Mouse (Mus musculus) liver, postnatal 0 days (tissue): Measurements from ENCODE around the gene Dlgap3. TPM values are rescaled to one million over a fixed set of nuclear protein-coding genes. Genes with fewer than 3 reads are reported as not detected.
A peak's percentile ranks its signal among the peaks of the same experiment; 100 is the strongest.

Experiments
- ATAC-seq: fragments of 200-750 bp; cut with Nextera tagmentation; 2 replicates; pipeline ENCODE4 v1.8.0; 2017; ENCODE audit warnings: mild to moderate bottlenecking, moderate library complexity
- DNase-seq: peaks from one replicate; pipeline ENCODE4 v3.0.0-alpha.2; 2016
- H3K27ac ChIP-seq: fragments of 300-500 bp; sonication (generic); 2 replicates; pipeline ENCODE4 v1.5.1; 2014; ENCODE audit warnings: antibody characterized with exemption, moderate library complexity, mild to moderate bottlenecking, low read depth
- H3K27me3 ChIP-seq: fragments of 300-500 bp; sonication (generic); 2 replicates; pipeline ENCODE4 v1.6.1; 2014; ENCODE audit warnings: low read length, control low read depth, mixed read lengths; ENCODE audit not compliant: insufficient read depth
- H3K36me3 ChIP-seq: fragments of 300-500 bp; sonication (generic); replicated peaks from 2 replicates; pipeline ENCODE4 v1.6.1; 2014; ENCODE audit warnings: mild to moderate bottlenecking, control low read depth, low read length, moderate library complexity, mixed read lengths; ENCODE audit not compliant: insufficient read depth
- H3K4me1 ChIP-seq: fragments of 300-500 bp; sonication (generic); 2 replicates; pipeline ENCODE4 v1.6.1; 2014; ENCODE audit warnings: antibody characterized with exemption, mild to moderate bottlenecking, control low read depth; ENCODE audit not compliant: insufficient read depth
- H3K4me2 ChIP-seq: fragments of 300-500 bp; sonication (generic); 2 replicates; pipeline ENCODE4 v1.6.1; 2014; ENCODE audit warnings: low read depth, mild to moderate bottlenecking, low read length, moderate library complexity, mixed read lengths
- H3K4me3 ChIP-seq: fragments of 300-500 bp; sonication (generic); 2 replicates; pipeline ENCODE4 v1.5.1; 2014; ENCODE audit warnings: low read depth, low read length
- H3K9ac ChIP-seq: fragments of 300-500 bp; sonication (generic); replicated peaks from 2 replicates; pipeline ENCODE4 v1.6.1; 2014; ENCODE audit warnings: mild to moderate bottlenecking, moderate library complexity
- H3K9me3 ChIP-seq: fragments of 300-500 bp; sonication (generic); 2 replicates; pipeline ENCODE4 v1.6.1; 2016; ENCODE audit warnings: mild to moderate bottlenecking, control low read depth, low read length, mixed read lengths
- CTCF ChIP-seq: sonication (generic); IDR thresholded peaks from 2 replicates; pipeline ENCODE4 v1.5.1; 2016; ENCODE audit warnings: antibody characterized with exemption, low read depth
- EP300 ChIP-seq: IDR thresholded peaks from 2 replicates; pipeline ENCODE4 v1.6.1; 2016; ENCODE audit warnings: antibody characterized with exemption, low read depth, mild to moderate bottlenecking
- WGBS: fragments of 180-500 bp; shearing (Covaris S2); extraction: QIAGEN DNeasy Blood & Tissue Kit; methylation state at CpG from one replicate; pipeline ENCODE4 v1.1.7; 2014; ENCODE audit not compliant: insufficient replicate concordance; 5-methylcytosine and 5-hydroxymethylcytosine counted together
- polyA plus RNA-seq: library from polyadenylated mRNA; unstranded; fragments of >200 nt; fragmentation: Nextera tagmentation; extraction: Ambion mirVana; gene quantifications from 2 replicates; pipeline ENCODE4 v1.2.1, GENCODE M21; 2015

Gene Dlgap3
- polyA plus RNA-seq, 1 experiment from 2014 or later: 0.07 TPM

- Histone ChIP-seq H3K27ac (no peak overlapping the region), H3K27me3 (no peaks in the 10 kb centered on the region), H3K4me3 (no peak overlapping the region), H3K9me3 (no peaks in the 10 kb centered on the region), H3K36me3 (no peaks in the 10 kb centered on the region), H3K9ac (no peak overlapping the region), H3K4me1 (no peaks in the 10 kb centered on the region), H3K4me2 (no peak overlapping the region)
- 65% methylated on average over 13 of the region's 14 CpGs for WGBS
- ATAC-seq (no peak), DNase-seq (no peak)
- no peak for TF ChIP-seq EP300
- TF ChIP-seq CTCF: no peak
These were observed 24.6 kb downstream of the Dlgap3 start for GRCm38 (mm10) chr4:127193378-127194155.

- H3K36me3 ChIP-seq: no peaks in the 10 kb centered on the region
- TF ChIP-seq CTCF: no peak
- TF ChIP-seq EP300: no peak
- ATAC-seq: no peak
- no peaks in the 10 kb centered on the region for H3K4me1 ChIP-seq
- no peak overlapping the region for H3K27ac ChIP-seq
- no peak for DNase-seq
- H3K27me3 ChIP-seq: no peaks in the 10 kb centered on the region
- WGBS: 80% methylated on average over 24 of the region's 25 CpGs
- H3K9ac ChIP-seq: no peak overlapping the region
- no peak overlapping the region for H3K4me3 ChIP-seq
- H3K9me3 ChIP-seq: no peaks in the 10 kb centered on the region
- H3K4me2 ChIP-seq: no peak overlapping the region
These were observed 25.7 kb downstream of the Dlgap3 start for GRCm38 (mm10) chr4:127194477-127195269.

GRCm38 (mm10) chr4:127198609-127199008, 29.6 kb downstream of the Dlgap3 start:
- DNase-seq: no peak
- H3K4me3 ChIP-seq: no peak overlapping the region
- H3K27ac ChIP-seq: no peak overlapping the region
- 42% methylated on average over 6 of the region's 6 CpGs for WGBS
- no peak overlapping the region for H3K4me2 ChIP-seq
- H3K36me3 ChIP-seq: no peaks in the 10 kb centered on the region
- H3K9me3 ChIP-seq: no peaks in the 10 kb centered on the region
- no peak for ATAC-seq
- H3K9ac ChIP-seq: no peak overlapping the region
- no peaks in the 10 kb centered on the region for H3K4me1 ChIP-seq
- H3K27me3 ChIP-seq: no peaks in the 10 kb centered on the region
- TF ChIP-seq EP300 (no peak), CTCF (no peak)

GRCm38 (mm10) chr4:127199406-127199805, 30.4 kb downstream of the Dlgap3 start:
- Histone ChIP-seq H3K4me1 (no peaks in the 10 kb centered on the region), H3K4me3 (no peak overlapping the region), H3K9me3 (no peaks in the 10 kb centered on the region), H3K36me3 (no peaks in the 10 kb centered on the region), H3K9ac (no peak overlapping the region), H3K27ac (no peak overlapping the region), H3K27me3 (no peaks in the 10 kb centered on the region), H3K4me2 (no peak overlapping the region)
- TF ChIP-seq CTCF (peak; percentile 56), EP300 (no peak)
- WGBS: 62% methylated on average over 12 of the region's 12 CpGs
- ATAC-seq (no peak), DNase-seq (no peak)

GRCm38 (mm10) chr4:127200164-127200722, 31.2 kb downstream of the Dlgap3 start:
- TF ChIP-seq EP300: no peak
- no peak for TF ChIP-seq CTCF
- Histone ChIP-seq H3K27me3 (no peaks in the 10 kb centered on the region), H3K9me3 (no peaks in the 10 kb centered on the region), H3K4me1 (no peaks in the 10 kb centered on the region), H3K4me2 (no peak overlapping the region), H3K36me3 (no peaks in the 10 kb centered on the region), H3K4me3 (no peak overlapping the region), H3K27ac (no peak overlapping the region), H3K9ac (no peak overlapping the region)
- DNase-seq (no peak), ATAC-seq (no peak)
- WGBS: 83% methylated on average over 12 of the region's 12 CpGs

- H3K27ac ChIP-seq: no peak overlapping the region
- DNase-seq (no peak), ATAC-seq (no peak)
- H3K4me1 ChIP-seq: no peaks in the 10 kb centered on the region
- H3K9ac ChIP-seq: no peak overlapping the region
- WGBS: 65% methylated on average over 13 of the region's 13 CpGs
- H3K27me3 ChIP-seq: no peaks in the 10 kb centered on the region
- no peak overlapping the region for H3K4me3 ChIP-seq
- no peaks in the 10 kb centered on the region for H3K36me3 ChIP-seq
- H3K4me2 ChIP-seq: no peak overlapping the region
- no peaks in the 10 kb centered on the region for H3K9me3 ChIP-seq
- no peak for TF ChIP-seq CTCF
- no peak for TF ChIP-seq EP300
These were observed 32.0 kb downstream of the Dlgap3 start for GRCm38 (mm10) chr4:127200769-127201617.
